Mouse (Mus musculus): ENCODE results near the gene Pex7. TPM values are rescaled to one million over a fixed set of nuclear protein-coding genes. Genes with fewer than 3 reads are reported as not detected.

Pex7 gene
- polyA plus RNA-seq, 1 experiment = 36.7 TPM

GRCm38 (mm10) chr10:19913806-19914205, 6.3 kb upstream of the Pex7 start:
- no peak for TF ChIP-seq POLR2A (IDR thresholded peaks at IDR 0.05; ENCODE audit: insufficient read depth, low read length)
- TF ChIP-seq CTCF (IDR thresholded peaks at IDR 0.05; ENCODE audit: low read depth, low read length) = no peak
- no peak for TF ChIP-seq EP300 (IDR thresholded peaks at IDR 0.05; ENCODE audit: insufficient read depth, low read depth, low read length)
- Histone ChIP-seq H3K27me3 (ENCODE audit: control insufficient read depth, insufficient read depth, low read length, poor library complexity, severe bottlenecking) (no peaks in the 10 kb centered on the region; the same call in 1 of the 2 replicates), H3K27ac (ENCODE audit: insufficient read depth, low read length) (no peak overlapping the region), H3K9ac (ENCODE audit: low read depth, poor library complexity, severe bottlenecking) (no peak overlapping the region), H3K9me3 (replicated peaks; ENCODE audit: control insufficient read depth, insufficient read depth, low read length, poor library complexity, severe bottlenecking) (no peaks in the 10 kb centered on the region), H3K4me1 (ENCODE audit: control insufficient read depth, insufficient read depth, low read length) (no peaks in the 10 kb centered on the region), H3K4me3 (ENCODE audit: low read depth, low read length) (no peak overlapping the region), H3K36me3 (ENCODE audit: control insufficient read depth, insufficient read depth, low read length, poor library complexity, severe bottlenecking) (no peaks in the 10 kb centered on the region)

GRCm38 (mm10) chr10:19911583-19911982, 4.1 kb upstream of the Pex7 start:
- Histone ChIP-seq H3K9me3 (replicated peaks; ENCODE audit: control insufficient read depth, insufficient read depth, low read length, poor library complexity, severe bottlenecking) (no peaks in the 10 kb centered on the region), H3K27me3 (ENCODE audit: control insufficient read depth, insufficient read depth, low read length, poor library complexity, severe bottlenecking) (no peaks in the 10 kb centered on the region), H3K9ac (ENCODE audit: low read depth, poor library complexity, severe bottlenecking) (no peak overlapping the region), H3K27ac (ENCODE audit: insufficient read depth, low read length) (no peak overlapping the region), H3K4me3 (ENCODE audit: low read depth, low read length) (no peak overlapping the region), H3K36me3 (ENCODE audit: control insufficient read depth, insufficient read depth, low read length, poor library complexity, severe bottlenecking) (no peaks in the 10 kb centered on the region), H3K4me1 (ENCODE audit: control insufficient read depth, insufficient read depth, low read length) (no peaks in the 10 kb centered on the region)
- TF ChIP-seq CTCF (IDR thresholded peaks at IDR 0.05; ENCODE audit: low read depth, low read length) (no peak), POLR2A (IDR thresholded peaks at IDR 0.05; ENCODE audit: insufficient read depth, low read length) (no peak), EP300 (IDR thresholded peaks at IDR 0.05; ENCODE audit: insufficient read depth, low read depth, low read length) (no peak)

GRCm38 (mm10) chr10:19910516-19910915, 3.0 kb upstream of the Pex7 start:
- Histone ChIP-seq H3K9ac (ENCODE audit: low read depth, poor library complexity, severe bottlenecking) (no peak overlapping the region), H3K27me3 (ENCODE audit: control insufficient read depth, insufficient read depth, low read length, poor library complexity, severe bottlenecking) (no peaks in the 10 kb centered on the region), H3K4me3 (ENCODE audit: low read depth, low read length) (no peak overlapping the region), H3K36me3 (ENCODE audit: control insufficient read depth, insufficient read depth, low read length, poor library complexity, severe bottlenecking) (no peaks in the 10 kb centered on the region), H3K27ac (ENCODE audit: insufficient read depth, low read length) (no peak overlapping the region), H3K9me3 (replicated peaks; ENCODE audit: control insufficient read depth, insufficient read depth, low read length, poor library complexity, severe bottlenecking) (no peaks in the 10 kb centered on the region), H3K4me1 (ENCODE audit: control insufficient read depth, insufficient read depth, low read length) (no peaks in the 10 kb centered on the region)
- TF ChIP-seq POLR2A (IDR thresholded peaks at IDR 0.05; ENCODE audit: insufficient read depth, low read length) (no peak), CTCF (IDR thresholded peaks at IDR 0.05; ENCODE audit: low read depth, low read length) (no peak), EP300 (IDR thresholded peaks at IDR 0.05; ENCODE audit: insufficient read depth, low read depth, low read length) (no peak)

- Histone ChIP-seq H3K9ac (ENCODE audit: low read depth, poor library complexity, severe bottlenecking) (no peak overlapping the region), H3K4me1 (ENCODE audit: control insufficient read depth, insufficient read depth, low read length) (no peaks in the 10 kb centered on the region), H3K9me3 (replicated peaks; ENCODE audit: control insufficient read depth, insufficient read depth, low read length, poor library complexity, severe bottlenecking) (no peaks in the 10 kb centered on the region), H3K27ac (ENCODE audit: insufficient read depth, low read length) (no peak overlapping the region), H3K36me3 (ENCODE audit: control insufficient read depth, insufficient read depth, low read length, poor library complexity, severe bottlenecking) (no peaks in the 10 kb centered on the region), H3K27me3 (ENCODE audit: control insufficient read depth, insufficient read depth, low read length, poor library complexity, severe bottlenecking) (no peaks in the 10 kb centered on the region), H3K4me3 (ENCODE audit: low read depth, low read length) (no peak overlapping the region)
- TF ChIP-seq CTCF (IDR thresholded peaks at IDR 0.05; ENCODE audit: low read depth, low read length) = no peak
- TF ChIP-seq EP300 (IDR thresholded peaks at IDR 0.05; ENCODE audit: insufficient read depth, low read depth, low read length) = no peak
- TF ChIP-seq POLR2A (IDR thresholded peaks at IDR 0.05; ENCODE audit: insufficient read depth, low read length) = no peak
Observed at GRCm38 (mm10) chr10:19908076-19908475, 587 bp upstream of the Pex7 start.

- Histone ChIP-seq H3K9me3 (replicated peaks; ENCODE audit: control insufficient read depth, insufficient read depth, low read length, poor library complexity, severe bottlenecking) (no peaks in the 10 kb centered on the region), H3K4me3 (ENCODE audit: low read depth, low read length) (no peak overlapping the region), H3K27me3 (ENCODE audit: control insufficient read depth, insufficient read depth, low read length, poor library complexity, severe bottlenecking) (no peaks in the 10 kb centered on the region), H3K9ac (ENCODE audit: low read depth, poor library complexity, severe bottlenecking) (no peak overlapping the region), H3K4me1 (ENCODE audit: control insufficient read depth, insufficient read depth, low read length) (no peaks in the 10 kb centered on the region), H3K27ac (ENCODE audit: insufficient read depth, low read length) (no peak overlapping the region), H3K36me3 (ENCODE audit: control insufficient read depth, insufficient read depth, low read length, poor library complexity, severe bottlenecking) (no peaks in the 10 kb centered on the region)
- TF ChIP-seq EP300 (IDR thresholded peaks at IDR 0.05; ENCODE audit: insufficient read depth, low read depth, low read length) (no peak), CTCF (IDR thresholded peaks at IDR 0.05; ENCODE audit: low read depth, low read length) (no peak), POLR2A (IDR thresholded peaks at IDR 0.05; ENCODE audit: insufficient read depth, low read length) (no peak)
Observed at GRCm38 (mm10) chr10:19904077-19904820, 3.2 kb downstream of the Pex7 start.

- H3K4me3 ChIP-seq (ENCODE audit: low read depth, low read length) = no peak overlapping the region
Observed at GRCm38 (mm10) chr10:19901992-19902391, 5.5 kb downstream of the Pex7 start.

More at GRCm38 (mm10) chr10:19901992-19902391, 5.5 kb downstream of the Pex7 start:
- Histone ChIP-seq H3K36me3 (ENCODE audit: control insufficient read depth, insufficient read depth, low read length, poor library complexity, severe bottlenecking) (no peaks in the 10 kb centered on the region), H3K27ac (ENCODE audit: insufficient read depth, low read length) (no peak overlapping the region), H3K4me1 (ENCODE audit: control insufficient read depth, insufficient read depth, low read length) (no peaks in the 10 kb centered on the region), H3K27me3 (ENCODE audit: control insufficient read depth, insufficient read depth, low read length, poor library complexity, severe bottlenecking) (no peaks in the 10 kb centered on the region), H3K9me3 (replicated peaks; ENCODE audit: control insufficient read depth, insufficient read depth, low read length, poor library complexity, severe bottlenecking) (no peaks in the 10 kb centered on the region), H3K9ac (ENCODE audit: low read depth, poor library complexity, severe bottlenecking) (no peak overlapping the region)
- no peak for TF ChIP-seq EP300 (IDR thresholded peaks at IDR 0.05; ENCODE audit: insufficient read depth, low read depth, low read length)
- no peak for TF ChIP-seq CTCF (IDR thresholded peaks at IDR 0.05; ENCODE audit: low read depth, low read length)
- no peak for TF ChIP-seq POLR2A (IDR thresholded peaks at IDR 0.05; ENCODE audit: insufficient read depth, low read length)

Measured in ES-Bruce4 (cell line).